Mouse (Mus musculus) limb, embryonic 14.5 days (tissue): Measurements from ENCODE around the gene Itpr2. TPM values are rescaled to one million over a fixed set of nuclear protein-coding genes. Genes with fewer than 3 reads are reported as not detected.

Experiments used
- ATAC-seq: fragments of 200-750 bp; cut with Nextera tagmentation; 2 replicates; pipeline ENCODE4 v1.8.0; 2017; ENCODE audit warnings: low read depth, moderate number of reproducible peaks, moderate TSS enrichment; ENCODE audit not compliant: low FRiP score
- DNase-seq: peaks from one replicate; pipeline ENCODE4 v3.0.0-alpha.2; 2015; ENCODE audit warnings: low spot score
- H3K27ac ChIP-seq: fragments of 300-500 bp; sonication (generic); replicated peaks from 2 replicates; pipeline ENCODE4 v1.5.1; 2014; ENCODE audit warnings: low read depth, mild to moderate bottlenecking, low read length, moderate library complexity, mixed read lengths
- H3K27me3 ChIP-seq: fragments of 300-500 bp; sonication (generic); 2 replicates; pipeline ENCODE4 v1.6.1; 2014; ENCODE audit warnings: low read length, mixed read lengths; ENCODE audit not compliant: control insufficient read depth, insufficient read depth
- H3K36me3 ChIP-seq: fragments of 300-500 bp; sonication (generic); 2 replicates; pipeline ENCODE4 v1.6.1; 2014; ENCODE audit warnings: mild to moderate bottlenecking, low read length, moderate library complexity, mixed read lengths; ENCODE audit not compliant: control insufficient read depth, insufficient read depth
- H3K4me1 ChIP-seq: fragments of 300-500 bp; sonication (generic); 2 replicates; pipeline ENCODE4 v1.6.1; 2014; ENCODE audit warnings: antibody characterized with exemption, low read length, mixed read lengths; ENCODE audit not compliant: control insufficient read depth, insufficient read depth
- H3K4me2 ChIP-seq: fragments of 300-500 bp; sonication (generic); replicated peaks from 2 replicates; pipeline ENCODE4 v1.6.1; 2014; ENCODE audit warnings: low read depth, mild to moderate bottlenecking, low read length, moderate library complexity; ENCODE audit not compliant: severe bottlenecking
- H3K4me3 ChIP-seq: fragments of 300-500 bp; sonication (generic); replicated peaks from 2 replicates; pipeline ENCODE4 v1.5.1; 2014; ENCODE audit warnings: low read length
- H3K9ac ChIP-seq: fragments of 300-500 bp; sonication (generic); 2 replicates; pipeline ENCODE4 v1.6.1; 2014; ENCODE audit warnings: mild to moderate bottlenecking, low read depth, low read length, moderate library complexity; ENCODE audit not compliant: severe bottlenecking
- H3K9me3 ChIP-seq: fragments of 300-500 bp; sonication (generic); 2 replicates; pipeline ENCODE4 v1.6.1; 2016; ENCODE audit warnings: low read length; ENCODE audit not compliant: control insufficient read depth
- POLR2A ChIP-seq: fragments of 200-500 bp; IDR thresholded peaks from 2 replicates; pipeline ENCODE4 v1.8.0; 2012; ENCODE audit warnings: inconsistent platforms, mild to moderate bottlenecking, moderate library complexity, borderline replicate concordance; ENCODE audit not compliant: insufficient read depth, insufficient read length; ENCODE audit errors: extremely low read depth
- WGBS: fragments of 180-500 bp; shearing (Covaris S2); extraction: QIAGEN DNeasy Blood & Tissue Kit; methylation state at CpG from one replicate; pipeline ENCODE4 v1.1.7; 2014; 5-methylcytosine and 5-hydroxymethylcytosine counted together
- polyA plus RNA-seq, 2 experiments: library from polyadenylated mRNA; depleted of rRNA in 1 of 2; stranded (reverse) in 1 of 2; unstranded in 1 of 2; fragments of >200 nt; fragmentation: Nextera tagmentation in 1 of 2; extraction: Ambion mirVana in 1 of 2; gene quantifications; 2 replicates each; pipeline versions ENCODE4 v1.2.1 to v1.2.3; 2012 to 2014

Gene Itpr2
- polyA plus RNA-seq, 2 experiments: 4.7 to 11.3 TPM

- 87% methylated on average over 8 of the region's 8 CpGs for WGBS
- Histone ChIP-seq H3K27ac (no peak overlapping the region), H3K4me3 (no peak overlapping the region), H3K36me3 (no peaks in the 10 kb centered on the region), H3K4me1 (no peaks in the 10 kb centered on the region), H3K27me3 (no peaks in the 10 kb centered on the region), H3K9ac (no peak overlapping the region), H3K9me3 (no peaks in the 10 kb centered on the region), H3K4me2 (no peak overlapping the region)
- ATAC-seq (no peak), DNase-seq (no peak)
- no peak for TF ChIP-seq POLR2A
Measured at GRCm38 (mm10) chr6:146155156-146155734, 346.8 kb downstream of the Itpr2 start.

GRCm38 (mm10) chr6:146152843-146153242 is 349.2 kb downstream of the Itpr2 start:
- no peak for TF ChIP-seq POLR2A
- Histone ChIP-seq H3K9me3 (no peaks in the 10 kb centered on the region), H3K36me3 (no peaks in the 10 kb centered on the region), H3K9ac (no peak overlapping the region), H3K4me1 (no peaks in the 10 kb centered on the region), H3K27me3 (no peaks in the 10 kb centered on the region), H3K27ac (no peak overlapping the region), H3K4me3 (no peak overlapping the region), H3K4me2 (no peak overlapping the region)
- no peak for ATAC-seq
- DNase-seq: no peak
- 56% methylated on average over 5 of the region's 5 CpGs for WGBS

GRCm38 (mm10) chr6:146140966-146141585 is 360.9 kb downstream of the Itpr2 start:
- ATAC-seq (no peak), DNase-seq (no peak)
- Histone ChIP-seq H3K27me3 (no peaks in the 10 kb centered on the region), H3K9me3 (peaks cover 2% of the 10 kb centered on the region; the same call in 1 of the 2 replicates), H3K36me3 (no peaks in the 10 kb centered on the region), H3K9ac (no peak overlapping the region), H3K4me3 (no peak overlapping the region), H3K4me1 (no peaks in the 10 kb centered on the region), H3K4me2 (no peak overlapping the region), H3K27ac (no peak overlapping the region)
- WGBS: 89% methylated on average over 4 of the region's 4 CpGs
- TF ChIP-seq POLR2A: no peak

DNA sequence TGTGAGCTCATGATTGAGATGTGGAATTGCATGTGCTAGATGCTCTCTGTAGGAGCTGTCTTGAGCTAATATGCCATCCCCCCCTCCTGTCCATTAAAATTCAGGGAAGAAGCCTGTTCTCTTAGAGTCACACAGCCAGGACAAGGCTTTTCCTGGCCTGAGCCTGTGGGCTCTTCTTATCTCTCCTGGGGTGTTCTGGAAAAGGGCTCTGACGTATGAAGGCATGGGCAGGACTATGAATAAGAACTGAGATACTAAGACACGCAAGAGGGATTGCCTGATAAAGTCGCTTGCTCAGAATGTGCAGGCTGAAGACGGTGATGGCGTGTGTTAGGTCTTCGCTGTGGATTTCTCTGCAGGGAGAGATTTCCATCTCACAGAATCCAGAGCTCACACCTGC is 361.9 kb downstream of the Itpr2 start:
- no peak for ATAC-seq
- Histone ChIP-seq H3K27ac (no peak overlapping the region), H3K36me3 (no peaks in the 10 kb centered on the region), H3K4me3 (no peak overlapping the region), H3K4me2 (no peak overlapping the region), H3K27me3 (no peaks in the 10 kb centered on the region), H3K4me1 (no peaks in the 10 kb centered on the region), H3K9me3 (no peaks in the 10 kb centered on the region), H3K9ac (no peak overlapping the region)
- WGBS: 90% methylated on average over 6 of the region's 6 CpGs
- no peak for DNase-seq
- no peak for TF ChIP-seq POLR2A

GRCm38 (mm10) chr6:146136646-146137045 is 365.4 kb downstream of the Itpr2 start:
- WGBS: 66% methylated on average over 4 of the region's 4 CpGs
- Histone ChIP-seq H3K4me2 (no peak overlapping the region), H3K9ac (no peak overlapping the region), H3K36me3 (no peaks in the 10 kb centered on the region), H3K9me3 (no peaks in the 10 kb centered on the region), H3K4me1 (peaks cover 7% of the 10 kb centered on the region; the same call in 1 of the 2 replicates), H3K27me3 (no peaks in the 10 kb centered on the region), H3K4me3 (no peak overlapping the region), H3K27ac (no peak overlapping the region)
- DNase-seq (no peak), ATAC-seq (no peak)
- TF ChIP-seq POLR2A: no peak
